Mouse (Mus musculus) C2C12 (cell line): Measurements from ENCODE around the gene Dab2. TPM values are rescaled to one million over a fixed set of nuclear protein-coding genes. Genes with fewer than 3 reads are reported as not detected.

Experiments used
- H3K27me3 ChIP-seq: one replicate; pipeline ENCODE4 v1.6.1; 2011; ENCODE audit not compliant: control insufficient read depth, insufficient read depth, insufficient read length
- H3K36me3 ChIP-seq: one replicate; pipeline ENCODE4 v1.6.1; 2011; ENCODE audit not compliant: control insufficient read depth, insufficient read depth
- H3K4me3 ChIP-seq: one replicate; pipeline ENCODE4 v1.5.1; 2011; ENCODE audit warnings: mild to moderate bottlenecking, control low read depth; ENCODE audit not compliant: poor library complexity, insufficient read depth, severe bottlenecking
- H3K79me2 ChIP-seq: one replicate; pipeline ENCODE4 v1.6.1; 2011; ENCODE audit not compliant: control insufficient read depth, insufficient read depth
- H3K79me3 ChIP-seq: one replicate; pipeline ENCODE4 v1.6.1; 2011; ENCODE audit warnings: low read depth, control low read depth
- H3ac ChIP-seq: one replicate; pipeline ENCODE3; 2011; ENCODE audit warnings: low read depth; ENCODE audit not compliant: control insufficient read depth, insufficient read length
- CEBPB ChIP-seq: IDR thresholded peaks from one replicate; pipeline ENCODE4 v1.6.1; 2011; ENCODE audit warnings: low read depth, mild to moderate bottlenecking, control low read depth, moderate library complexity
- CTCF ChIP-seq: IDR thresholded peaks from one replicate; pipeline ENCODE4 v1.5.1; 2011; ENCODE audit not compliant: control insufficient read depth, insufficient read depth, insufficient read length
- FOSL1 ChIP-seq: IDR thresholded peaks from one replicate; pipeline ENCODE4 v1.8.0; 2011; ENCODE audit warnings: mild to moderate bottlenecking, low read length; ENCODE audit not compliant: poor library complexity, insufficient read depth, severe bottlenecking
- MAX ChIP-seq: IDR thresholded peaks from one replicate; pipeline ENCODE4 v1.6.1; 2011; ENCODE audit warnings: mild to moderate bottlenecking, control low read depth
- MYOD1 ChIP-seq: IDR thresholded peaks from one replicate; pipeline ENCODE4 v1.6.1; 2011; ENCODE audit warnings: low read depth; ENCODE audit not compliant: control insufficient read depth, insufficient read length
- MYOG ChIP-seq: IDR thresholded peaks from one replicate; pipeline ENCODE4 v1.6.1; 2011; ENCODE audit not compliant: control insufficient read depth, insufficient read length; ENCODE audit errors: extremely low read depth
- USF1 ChIP-seq: IDR thresholded peaks from one replicate; pipeline ENCODE4 v1.6.1; 2011; ENCODE audit warnings: low read depth, mild to moderate bottlenecking, control low read depth, moderate library complexity
- polyA plus RNA-seq: library from polyadenylated mRNA; unstranded; fragments of >200 nt; fragmentation: generic; extraction: Trizol; gene quantifications from one replicate; pipeline ENCODE4 v1.2.1, GENCODE M21; 2012; ENCODE audit warnings: missing spikeins

Gene Dab2
- polyA plus RNA-seq, 1 experiment: 31.3 TPM

- TF ChIP-seq USF1: no peak
- no peak for TF ChIP-seq MYOD1
- TF ChIP-seq MAX: no peak
- TF ChIP-seq MYOG: no peak
- TF ChIP-seq CTCF: no peak
- Histone ChIP-seq H3K27me3 (no peaks in the 10 kb centered on the region), H3K79me2 (peaks cover 53% of the 10 kb centered on the region), H3ac (peak overlapping the region; percentile 70), H3K4me3 (peak overlapping the region; percentile 54), H3K36me3 (peaks cover 20% of the 10 kb centered on the region), H3K79me3 (peaks cover 23% of the 10 kb centered on the region)
Measured at GRCm38 (mm10) chr15:6387729-6388070, 88.1 kb downstream of the Dab2 start.

GRCm38 (mm10) chr15:6388146-6388545 is 88.6 kb downstream of the Dab2 start:
- TF ChIP-seq CTCF (no peak), MYOG (no peak), MYOD1 (no peak), CEBPB (no peak), FOSL1 (no peak), USF1 (no peak), MAX (no peak)
- Histone ChIP-seq H3K79me2 (peaks cover 58% of the 10 kb centered on the region), H3K36me3 (peaks cover 25% of the 10 kb centered on the region), H3K4me3 (peak overlapping the region; percentile 54), H3K79me3 (peaks cover 26% of the 10 kb centered on the region), H3K27me3 (no peaks in the 10 kb centered on the region), H3ac (no peak overlapping the region)

- TF ChIP-seq MYOG: no peak
- TF ChIP-seq MAX: no peak
- TF ChIP-seq FOSL1: no peak
- no peak for TF ChIP-seq CTCF
- TF ChIP-seq CEBPB: no peak
- no peak for TF ChIP-seq USF1
- no peak for TF ChIP-seq MYOD1
Measured at GRCm38 (mm10) chr15:6388631-6389030, 89.0 kb downstream of the Dab2 start.

GRCm38 (mm10) chr15:6390106-6390505 is 90.5 kb downstream of the Dab2 start:
- Histone ChIP-seq H3K36me3 (peaks cover 32% of the 10 kb centered on the region), H3K79me2 (peaks cover 65% of the 10 kb centered on the region), H3K27me3 (no peaks in the 10 kb centered on the region), H3K79me3 (peaks cover 26% of the 10 kb centered on the region), H3ac (no peak overlapping the region), H3K4me3 (no peak overlapping the region)
- no peak for TF ChIP-seq MYOD1
- TF ChIP-seq FOSL1: no peak
- no peak for TF ChIP-seq CTCF
- TF ChIP-seq MAX: no peak

More at GRCm38 (mm10) chr15:6388631-6389030, 89.0 kb downstream of the Dab2 start:
- no peak overlapping the region for H3K4me3 ChIP-seq
- H3K79me3 ChIP-seq: peaks cover 26% of the 10 kb centered on the region
- peaks cover 63% of the 10 kb centered on the region for H3K79me2 ChIP-seq
- peaks cover 29% of the 10 kb centered on the region for H3K36me3 ChIP-seq
- no peaks in the 10 kb centered on the region for H3K27me3 ChIP-seq
- H3ac ChIP-seq: no peak overlapping the region

GRCm38 (mm10) chr15:6390657-6391056 is 91.1 kb downstream of the Dab2 start:
- Histone ChIP-seq H3K79me2 (peaks cover 65% of the 10 kb centered on the region), H3K36me3 (peaks cover 32% of the 10 kb centered on the region), H3K27me3 (no peaks in the 10 kb centered on the region), H3ac (no peak overlapping the region), H3K4me3 (no peak overlapping the region), H3K79me3 (peaks cover 26% of the 10 kb centered on the region)
- TF ChIP-seq FOSL1: peak; percentile 56
- no peak for TF ChIP-seq CEBPB

GRCm38 (mm10) chr15:6391886-6392285 is 92.3 kb downstream of the Dab2 start:
- no peak overlapping the region for H3K4me3 ChIP-seq
- peaks cover 63% of the 10 kb centered on the region for H3K79me2 ChIP-seq
- TF ChIP-seq MYOG: no peak
- TF ChIP-seq MAX: no peak
- no peak for TF ChIP-seq FOSL1
- no peak for TF ChIP-seq MYOD1
- no peak for TF ChIP-seq CEBPB
- no peak for TF ChIP-seq USF1
- no peak for TF ChIP-seq CTCF
- H3K36me3 ChIP-seq: peaks cover 40% of the 10 kb centered on the region
- H3ac ChIP-seq: no peak overlapping the region
- no peaks in the 10 kb centered on the region for H3K27me3 ChIP-seq
- H3K79me3 ChIP-seq: peaks cover 29% of the 10 kb centered on the region
